Mouse (Mus musculus): ENCODE measurements at regions not wholly inside any gene's neighbourhood (a gene's known extent, or its start where the extent isn't known, plus 50 kb on each side); places are given as distances from the start of the nearest gene placed in this dataset.

- Histone ChIP-seq H3K36me3 (no peaks in the 10 kb centered on the region), H3K9ac (no peak overlapping the region), H3K27me3 (replicated peaks) (no peaks in the 10 kb centered on the region), H3K9me3 (no peaks in the 10 kb centered on the region), H3K4me3 (replicated peaks) (no peak overlapping the region), H3K4me1 (no peaks in the 10 kb centered on the region), H3K4me2 (no peak overlapping the region), H3K27ac (no peak overlapping the region)
- no peak for ATAC-seq (ENCODE audit: insufficient read depth, low FRiP score, low read depth)
- 73% methylated on average over 2 of the region's 2 CpGs for WGBS
These were observed 285.6 kb downstream of the Cmpk2 start for GRCm38 (mm10) chr12:26754611-26755010.

GRCm38 (mm10) chr12:26734558-26734897 lies 265.5 kb downstream of the Cmpk2 start:
- Histone ChIP-seq H3K36me3 (no peaks in the 10 kb centered on the region), H3K9ac (no peak overlapping the region), H3K27ac (no peak overlapping the region), H3K4me1 (no peaks in the 10 kb centered on the region), H3K9me3 (no peaks in the 10 kb centered on the region), H3K4me3 (replicated peaks) (no peak overlapping the region), H3K4me2 (no peak overlapping the region), H3K27me3 (replicated peaks) (no peaks in the 10 kb centered on the region)
- ATAC-seq (ENCODE audit: insufficient read depth, low FRiP score, low read depth) = no peak
- WGBS = 43% methylated on average over 3 of the region's 3 CpGs

GRCm38 (mm10) chr12:26733822-26734557 lies 265.0 kb downstream of the Cmpk2 start:
- Histone ChIP-seq H3K27me3 (replicated peaks) (no peaks in the 10 kb centered on the region), H3K27ac (no peak overlapping the region), H3K36me3 (no peaks in the 10 kb centered on the region), H3K4me3 (replicated peaks) (no peak overlapping the region), H3K4me2 (no peak overlapping the region), H3K4me1 (no peaks in the 10 kb centered on the region), H3K9me3 (no peaks in the 10 kb centered on the region), H3K9ac (no peak overlapping the region)
- 34% methylated on average over 4 of the region's 4 CpGs for WGBS
- no peak for ATAC-seq (ENCODE audit: insufficient read depth, low FRiP score, low read depth)

- ATAC-seq (ENCODE audit: insufficient read depth, low FRiP score, low read depth) = no peak
- 22% methylated on average over 1 of the region's 1 CpGs for WGBS
- no peaks in the 10 kb centered on the region for H3K9me3 ChIP-seq
These were observed 254.4 kb downstream of the Cmpk2 start for GRCm38 (mm10) chr12:26723399-26723798.

GRCm38 (mm10) chr12:26698838-26699237 lies 229.8 kb downstream of the Cmpk2 start:
- Histone ChIP-seq H3K9ac (no peak overlapping the region), H3K27me3 (replicated peaks) (no peaks in the 10 kb centered on the region), H3K27ac (no peak overlapping the region), H3K4me3 (replicated peaks) (no peak overlapping the region), H3K36me3 (no peaks in the 10 kb centered on the region), H3K9me3 (no peaks in the 10 kb centered on the region), H3K4me1 (no peaks in the 10 kb centered on the region), H3K4me2 (no peak overlapping the region)
- ATAC-seq (ENCODE audit: insufficient read depth, low FRiP score, low read depth) = no peak
- WGBS = 61% methylated on average over 1 of the region's 1 CpGs

More at GRCm38 (mm10) chr12:26723399-26723798, 254.4 kb downstream of the Cmpk2 start:
- H3K36me3 ChIP-seq = no peaks in the 10 kb centered on the region
- H3K9ac ChIP-seq = no peak overlapping the region
- no peaks in the 10 kb centered on the region for H3K4me1 ChIP-seq
- H3K27ac ChIP-seq = no peak overlapping the region
- no peak overlapping the region for H3K4me2 ChIP-seq
- no peaks in the 10 kb centered on the region for H3K27me3 ChIP-seq (replicated peaks)
- H3K4me3 ChIP-seq (replicated peaks) = no peak overlapping the region

GRCm38 (mm10) chr12:26688048-26688447 lies 219.0 kb downstream of the Cmpk2 start:
- H3K27me3 ChIP-seq (replicated peaks) = no peaks in the 10 kb centered on the region
- H3K4me1 ChIP-seq = no peaks in the 10 kb centered on the region
- ATAC-seq (ENCODE audit: insufficient read depth, low FRiP score, low read depth) = no peak
- H3K27ac ChIP-seq = no peak overlapping the region
- no peaks in the 10 kb centered on the region for H3K9me3 ChIP-seq
- H3K4me2 ChIP-seq = no peak overlapping the region
- no peaks in the 10 kb centered on the region for H3K36me3 ChIP-seq
- WGBS = 51% methylated on average over 4 of the region's 4 CpGs
- no peak overlapping the region for H3K4me3 ChIP-seq (replicated peaks)
- H3K9ac ChIP-seq = no peak overlapping the region

- Histone ChIP-seq H3K27me3 (replicated peaks) (no peaks in the 10 kb centered on the region), H3K9ac (no peak overlapping the region), H3K4me2 (no peak overlapping the region), H3K4me3 (replicated peaks) (no peak overlapping the region), H3K4me1 (no peaks in the 10 kb centered on the region), H3K9me3 (no peaks in the 10 kb centered on the region), H3K27ac (no peak overlapping the region), H3K36me3 (no peaks in the 10 kb centered on the region)
- ATAC-seq (ENCODE audit: insufficient read depth, low FRiP score, low read depth) = no peak
- 33% methylated on average over 3 of the region's 3 CpGs for WGBS
These were observed 211.6 kb downstream of the Cmpk2 start for GRCm38 (mm10) chr12:26680568-26680947.

- 65% methylated on average over 9 of the region's 9 CpGs for WGBS
- H3K4me1 ChIP-seq = no peaks in the 10 kb centered on the region
- no peak for ATAC-seq (ENCODE audit: insufficient read depth, low FRiP score, low read depth)
- no peak overlapping the region for H3K9ac ChIP-seq
- no peak overlapping the region for H3K4me3 ChIP-seq (replicated peaks)
- H3K9me3 ChIP-seq = no peaks in the 10 kb centered on the region
- H3K27me3 ChIP-seq (replicated peaks) = no peaks in the 10 kb centered on the region
- no peak overlapping the region for H3K27ac ChIP-seq
- H3K4me2 ChIP-seq = no peak overlapping the region
- no peaks in the 10 kb centered on the region for H3K36me3 ChIP-seq
These were observed 211.0 kb downstream of the Cmpk2 start for GRCm38 (mm10) chr12:26679887-26680567.

GRCm38 (mm10) chr12:26665466-26665865 lies 196.5 kb downstream of the Cmpk2 start:
- no peak overlapping the region for H3K4me3 ChIP-seq (replicated peaks)
- 71% methylated on average over 4 of the region's 4 CpGs for WGBS
- H3K9me3 ChIP-seq = no peaks in the 10 kb centered on the region
- H3K4me1 ChIP-seq = no peaks in the 10 kb centered on the region
- no peaks in the 10 kb centered on the region for H3K36me3 ChIP-seq
- ATAC-seq (ENCODE audit: insufficient read depth, low FRiP score, low read depth) = no peak
- no peak overlapping the region for H3K9ac ChIP-seq
- no peaks in the 10 kb centered on the region for H3K27me3 ChIP-seq (replicated peaks)
- H3K4me2 ChIP-seq = no peak overlapping the region
- H3K27ac ChIP-seq = no peak overlapping the region

- 85% methylated on average over 2 of the region's 2 CpGs for WGBS
- Histone ChIP-seq H3K9ac (no peak overlapping the region), H3K4me2 (no peak overlapping the region), H3K27me3 (replicated peaks) (no peaks in the 10 kb centered on the region), H3K4me1 (no peaks in the 10 kb centered on the region), H3K27ac (no peak overlapping the region), H3K9me3 (no peaks in the 10 kb centered on the region), H3K4me3 (replicated peaks) (no peak overlapping the region), H3K36me3 (no peaks in the 10 kb centered on the region)
- no peak for ATAC-seq (ENCODE audit: insufficient read depth, low FRiP score, low read depth)
These were observed 185.2 kb downstream of the Cmpk2 start for GRCm38 (mm10) chr12:26654251-26654650.

GRCm38 (mm10) chr12:26653781-26654180 lies 184.8 kb downstream of the Cmpk2 start:
- ATAC-seq (ENCODE audit: insufficient read depth, low FRiP score, low read depth) = no peak
- no peak overlapping the region for H3K27ac ChIP-seq
- 53% methylated on average over 6 of the region's 6 CpGs for WGBS
- H3K27me3 ChIP-seq (replicated peaks) = no peaks in the 10 kb centered on the region
- H3K9ac ChIP-seq = no peak overlapping the region
- H3K4me2 ChIP-seq = no peak overlapping the region
- no peaks in the 10 kb centered on the region for H3K4me1 ChIP-seq
- no peaks in the 10 kb centered on the region for H3K36me3 ChIP-seq
- H3K4me3 ChIP-seq (replicated peaks) = no peak overlapping the region
- H3K9me3 ChIP-seq = no peaks in the 10 kb centered on the region

GRCm38 (mm10) chr12:26646141-26646540 lies 177.1 kb downstream of the Cmpk2 start:
- H3K9me3 ChIP-seq = no peaks in the 10 kb centered on the region
- no peak for ATAC-seq (ENCODE audit: insufficient read depth, low FRiP score, low read depth)
- H3K27ac ChIP-seq = no peak overlapping the region
- H3K9ac ChIP-seq = no peak overlapping the region
- no peaks in the 10 kb centered on the region for H3K27me3 ChIP-seq (replicated peaks)
- H3K36me3 ChIP-seq = no peaks in the 10 kb centered on the region
- no peak overlapping the region for H3K4me2 ChIP-seq
- H3K4me3 ChIP-seq (replicated peaks) = no peak overlapping the region
- no peaks in the 10 kb centered on the region for H3K4me1 ChIP-seq

Data from stomach, embryonic 15.5 days (tissue).